Mouse (Mus musculus) gonadal fat pad, adult 2 months (tissue): ENCODE results near the gene Zik1. TPM values are rescaled to one million over a fixed set of nuclear protein-coding genes. Genes with fewer than 3 reads are reported as not detected.
A peak's percentile ranks its signal among the peaks of the same experiment; 100 is the strongest.

ENCODE experiments used
- DNase-seq: peaks from one replicate; pipeline ENCODE4 v3.0.0-alpha.2; 2012; ENCODE audit warnings: low read depth
- polyA plus RNA-seq: library from polyadenylated mRNA; depleted of rRNA; stranded (reverse); fragments of >200 nt; gene quantifications from 2 replicates; pipeline ENCODE4 v1.2.3, GENCODE M21; 2012; rRNA removed

Zik1 gene
- polyA plus RNA-seq, result 0.54 and 0.60 TPM in 2 replicates

GRCm38 (mm10) chr7:10494786-10495521 is at the start of gene Zik1:
Zik1 (minus strand) TSS chr7:10495394.
- peak; percentile 16 for DNase-seq

- DNase-seq, result no peak
Observed at GRCm38 (mm10) chr7:10495578-10495977, 384 bp upstream of the Zik1 start.

DNA sequence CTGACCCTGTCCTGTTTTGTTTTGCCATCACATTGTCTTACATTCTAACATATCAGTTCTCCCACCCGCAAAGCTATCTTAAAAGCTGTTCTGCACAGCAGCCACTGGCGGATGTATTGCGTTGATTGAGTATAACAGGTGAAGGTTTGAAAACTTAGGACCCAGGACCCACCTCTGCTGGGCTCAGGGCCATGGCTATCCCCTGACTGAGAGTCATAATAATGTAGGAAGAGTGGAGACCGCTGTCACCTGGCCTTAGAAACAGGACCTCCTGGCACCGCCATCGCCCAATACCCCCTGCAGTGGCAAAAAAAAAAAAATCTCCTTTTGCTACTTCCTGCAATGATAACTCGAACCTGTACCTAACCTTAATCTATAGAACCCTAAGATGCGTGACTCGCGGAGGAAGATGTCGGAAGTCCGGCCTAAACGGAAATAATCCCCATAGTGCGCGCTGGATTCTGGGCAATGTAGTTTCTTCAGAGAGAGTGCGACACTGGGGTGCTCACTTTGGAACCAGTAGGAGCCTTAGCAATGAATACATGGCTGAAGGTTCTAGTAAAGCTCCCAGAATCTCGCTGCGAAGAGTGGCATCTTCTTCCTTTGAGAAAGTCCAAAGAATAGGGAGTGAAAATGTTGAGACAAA is 14.5 kb downstream of the Zik1 start:
- no peak for DNase-seq

GRCm38 (mm10) chr7:10479813-10480212 is 15.4 kb downstream of the Zik1 start:
- no peak for DNase-seq

GRCm38 (mm10) chr7:10458166-10458565 is 37.0 kb downstream of the Zik1 start:
- DNase-seq, result no peak

DNA sequence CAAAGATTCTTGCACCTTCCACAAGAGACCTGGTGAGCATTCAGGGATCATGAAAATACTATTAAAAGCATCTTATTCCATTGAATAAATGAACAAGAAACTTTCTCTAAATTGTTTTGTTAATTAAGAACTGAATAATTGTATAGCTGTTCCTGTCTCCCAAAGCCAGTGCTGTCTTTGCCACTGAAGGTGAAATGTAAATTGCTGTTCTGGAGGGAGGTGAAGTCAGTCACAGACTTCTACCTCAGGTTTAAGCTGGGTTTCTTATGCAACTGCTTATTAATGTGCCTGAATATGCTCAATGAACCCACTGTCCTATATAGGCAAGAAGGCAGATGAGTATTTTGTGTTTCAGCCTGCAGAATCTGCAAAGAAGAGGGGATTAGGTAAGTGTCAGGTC is 52.2 kb downstream of the Zik1 start, which contains the start of gene Vmn1r67:
Gene Vmn1r67, plus strand, starts transcription at position 301 of the 400 bp plus-strand sequence.
- no peak for DNase-seq

Other genes starting within 250 kb of the Zik1 start
- not detected in 2 replicates for gene Vmn1r66, start 217.4 kb downstream of the Zik1 start, polyA plus RNA-seq
- not detected in 2 replicates for gene Vmn1r67, start 52.1 kb downstream of the Zik1 start, polyA plus RNA-seq
- not detected in 2 replicates for gene Vmn1r68, start 63.1 kb upstream of the Zik1 start, polyA plus RNA-seq
- not detected in 2 replicates for gene Vmn1r69, start 118.3 kb upstream of the Zik1 start, polyA plus RNA-seq
- gene Vmn1r70, start 136.1 kb upstream of the Zik1 start, polyA plus RNA-seq, result not detected in 2 replicates
- gene Nlrp4b, start 192.4 kb upstream of the Zik1 start, polyA plus RNA-seq, result not detected in 2 replicates